In the genomic region with DNA sequence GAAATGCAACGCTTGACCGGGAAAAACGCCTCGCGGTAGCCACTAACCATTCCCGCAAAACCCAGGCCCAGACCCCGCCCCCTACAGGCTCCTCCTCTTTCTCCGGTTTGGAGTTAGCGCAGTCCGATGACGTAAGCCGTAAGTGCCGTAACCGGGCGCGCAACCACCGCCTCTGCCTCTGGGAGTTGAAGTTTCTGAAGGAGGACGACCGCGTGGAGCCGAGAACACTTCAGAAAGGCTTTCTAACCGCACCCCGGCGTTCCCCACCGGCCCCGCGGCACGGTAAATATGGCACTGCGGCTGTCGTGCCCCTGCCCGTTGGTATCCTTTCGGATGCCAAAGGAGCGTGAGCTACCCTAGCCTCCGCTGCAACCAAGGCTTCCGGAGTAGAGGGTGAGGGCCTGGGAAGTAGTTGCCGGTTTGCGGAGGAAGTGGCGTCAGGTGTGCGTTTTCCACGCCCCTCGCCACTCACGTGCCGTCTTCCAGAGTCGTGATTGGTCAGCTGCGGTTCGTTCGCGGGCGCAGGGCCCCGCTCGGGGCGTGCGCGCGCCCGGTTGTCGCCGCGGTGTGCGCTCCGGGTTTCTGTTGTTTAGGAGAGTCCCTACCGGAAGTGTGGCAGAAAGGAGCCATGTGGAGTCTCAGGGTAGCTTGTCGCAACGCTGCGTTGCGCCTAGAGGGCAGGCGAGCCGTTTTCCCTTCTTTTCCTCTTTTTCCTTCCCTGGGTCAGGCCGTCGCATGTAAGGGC, we compare ENCODE assay signal across 8 mouse cellular contexts. TPM values are rescaled to one million over a fixed set of nuclear protein-coding genes. Genes with fewer than 3 reads are reported as not detected.
DNase-seq lines count a peak whose midpoint lies in the region; ATAC-seq and TF ChIP-seq lines count a peak whose summit lies in the region.

A gene (plus strand): TSS at position 134 of the 745 bp plus-strand sequence.

- peak; percentile 29; the same call in 1 of the 2 replicates for TF ChIP-seq CTCF in bone marrow, adult 2 months (IDR thresholded peaks at IDR 0.05; ENCODE audit: control insufficient read depth, insufficient read depth, low read length)
- peak; percentile 66 for TF ChIP-seq CTCF in midbrain, postnatal 0 days (IDR thresholded peaks at IDR 0.05)

- peak; percentile 77 for TF ChIP-seq POLR2A in bone marrow, adult 2 months (IDR thresholded peaks at IDR 0.05; ENCODE audit: borderline replicate concordance, control insufficient read depth, low read depth, low read length)
- TF ChIP-seq POLR2A in limb, embryonic 14.5 days (IDR thresholded peaks at IDR 0.05; ENCODE audit: borderline replicate concordance, extremely low read depth, insufficient read depth, insufficient read length) = peak; percentile 67; the same call in 1 of the 2 replicates

- peak within 1 kb of the TSS; percentile 90 for H3K4me3 ChIP-seq in bone marrow, adult 2 months (replicated peaks; ENCODE audit: control insufficient read depth, low read depth, low read length)
- H3K4me3 ChIP-seq in embryonic facial prominence, embryonic 15.5 days (replicated peaks) = peak within 1 kb of the TSS; percentile 76
- H3K4me3 ChIP-seq in limb, embryonic 14.5 days (replicated peaks; ENCODE audit: low read length) = peak within 1 kb of the TSS; percentile 58
- peak within 1 kb of the TSS; percentile 57 for H3K4me3 ChIP-seq in midbrain, postnatal 0 days (ENCODE audit: low read depth, low read length)

- no peaks in the 10 kb centered on the region for H3K9me3 ChIP-seq in embryonic facial prominence, embryonic 15.5 days (replicated peaks)
- H3K9me3 ChIP-seq in limb, embryonic 14.5 days (ENCODE audit: control insufficient read depth, low read length) = no peaks in the 10 kb centered on the region
- H3K9me3 ChIP-seq in midbrain, postnatal 0 days (ENCODE audit: low read length) = no peaks in the 10 kb centered on the region

- ATAC-seq in embryonic facial prominence, embryonic 15.5 days (ENCODE audit: insufficient number of reproducible peaks, low FRiP score, low TSS enrichment, low read depth) = peak; percentile 98
- peak; percentile 98 for ATAC-seq in limb, embryonic 14.5 days (ENCODE audit: low FRiP score, low read depth)
- peak; percentile 98 for ATAC-seq in midbrain, postnatal 0 days (ENCODE audit: low FRiP score)

- H3K36me3 ChIP-seq in embryonic facial prominence, embryonic 15.5 days = no peaks in the 10 kb centered on the region
- no peaks in the 10 kb centered on the region for H3K36me3 ChIP-seq in limb, embryonic 14.5 days (ENCODE audit: control insufficient read depth, insufficient read depth, low read length)
- no peaks in the 10 kb centered on the region for H3K36me3 ChIP-seq in midbrain, postnatal 0 days (ENCODE audit: insufficient read depth, low read length)

- peak within 1 kb of the TSS; percentile 63 for H3K4me2 ChIP-seq in embryonic facial prominence, embryonic 15.5 days (replicated peaks)
- peak within 1 kb of the TSS; percentile 82 for H3K4me2 ChIP-seq in limb, embryonic 14.5 days (replicated peaks; ENCODE audit: low read depth, low read length, severe bottlenecking)
- peak within 1 kb of the TSS; percentile 60 for H3K4me2 ChIP-seq in midbrain, postnatal 0 days (ENCODE audit: low read depth, low read length, poor library complexity, severe bottlenecking)

- H3K4me1 ChIP-seq in bone marrow, adult 2 months (ENCODE audit: control insufficient read depth, insufficient read depth, low read length) = no peaks in the 10 kb centered on the region
- H3K4me1 ChIP-seq in embryonic facial prominence, embryonic 15.5 days = 0 out of 2 replicates have a peak, but pooled peaks cover 2% of the 10 kb centered on the region
- peaks cover 4% of the 10 kb centered on the region for H3K4me1 ChIP-seq in limb, embryonic 14.5 days (ENCODE audit: control insufficient read depth, insufficient read depth, low read length)
- no peaks in the 10 kb centered on the region for H3K4me1 ChIP-seq in midbrain, postnatal 0 days (ENCODE audit: insufficient read depth, low read length)

- no peaks in the 10 kb centered on the region for H3K27me3 ChIP-seq in embryonic facial prominence, embryonic 15.5 days
- no peaks in the 10 kb centered on the region for H3K27me3 ChIP-seq in limb, embryonic 14.5 days (ENCODE audit: control insufficient read depth, insufficient read depth, low read length)
- no peaks in the 10 kb centered on the region for H3K27me3 ChIP-seq in midbrain, postnatal 0 days (ENCODE audit: insufficient read depth, low read length)

- under 1% methylated on average over 70 of the region's 70 CpGs for WGBS in bone marrow, adult 2 months
- WGBS in embryonic facial prominence, embryonic 15.5 days = under 1% methylated on average over 70 of the region's 70 CpGs
- WGBS in limb, embryonic 14.5 days = under 1% methylated on average over 58 of the region's 70 CpGs
- under 1% methylated on average over 70 of the region's 70 CpGs for WGBS in midbrain, postnatal 0 days

- DNase-seq in 416B (ENCODE audit: low read depth) = peak; percentile 99
- peak; percentile 98 for DNase-seq in heart, adult 8-10 months (ENCODE audit: low spot score)
- DNase-seq in kidney, adult 9 months = peak; percentile 99
- DNase-seq in limb, embryonic 14.5 days (ENCODE audit: low spot score) = peak; percentile 97
- peak; percentile 98 for DNase-seq in midbrain, postnatal 0 days (ENCODE audit: low spot score)
- DNase-seq in spleen, postnatal 14 days (ENCODE audit: low spot score in 2 of 2) = peak; percentile 93 to 96

- peak within 1 kb of the TSS; percentile 72 for H3K9ac ChIP-seq in embryonic facial prominence, embryonic 15.5 days
- peak within 1 kb of the TSS; percentile 81 for H3K9ac ChIP-seq in limb, embryonic 14.5 days (ENCODE audit: low read depth, low read length, severe bottlenecking)
- peak within 1 kb of the TSS; percentile 74 for H3K9ac ChIP-seq in midbrain, postnatal 0 days (replicated peaks; ENCODE audit: low read length, poor library complexity, severe bottlenecking)

- H3K27ac ChIP-seq in bone marrow, adult 2 months (ENCODE audit: control insufficient read depth, insufficient read depth, low read depth, low read length, poor library complexity) = peak within 1 kb of the TSS; percentile 96
- peak within 1 kb of the TSS; percentile 100 for H3K27ac ChIP-seq in embryonic facial prominence, embryonic 15.5 days (replicated peaks)
- peak within 1 kb of the TSS; percentile 98 for H3K27ac ChIP-seq in limb, embryonic 14.5 days (replicated peaks; ENCODE audit: low read depth, low read length)
- H3K27ac ChIP-seq in midbrain, postnatal 0 days (ENCODE audit: low read depth, low read length) = peak within 1 kb of the TSS; percentile 94

RNA-seq across cellular contexts. Expression of the gene that starts here (rescaled TPM):
- polyA plus RNA-seq in bone marrow, adult 2 months (2011; ENCODE audit: insufficient read depth, insufficient read length, low replicate concordance, missing spikeins) = 2.0 and 4.3 TPM in 2 replicates
- polyA plus RNA-seq in embryonic facial prominence, embryonic 15.5 days (2015; fragmentation: Nextera tagmentation; extraction: Ambion mirVana) = 7.7 and 10.8 TPM in 2 replicates
- total RNA-seq in heart, adult 8-10 months (2022) = 1 to 10 TPM; 1.1 to 1.9 (median 1.6) TPM
- polyA plus RNA-seq in limb, embryonic 14.5 days (2012; rRNA removed) = 6.4 and 9.7 TPM in 2 replicates
- 11.3 and 12.8 TPM in 2 replicates for polyA plus RNA-seq in limb, embryonic 14.5 days (2014; fragmentation: Nextera tagmentation; extraction: Ambion mirVana)
- total RNA-seq in midbrain, postnatal 0 days (2014; rRNA removed) = 2.5 and 5.3 TPM in 2 replicates
- polyA plus RNA-seq in midbrain, postnatal 0 days (2015; fragmentation: Nextera tagmentation; extraction: Ambion mirVana) = 8.4 and 9.5 TPM in 2 replicates

Comparison
In these comparisons a context has a peak if more than half of its experiments do, and no peak if none do; other contexts are left out.
1. Peak in every context shown above with its lines: DNase-seq, ATAC-seq, H3K4me3 ChIP-seq and H3K27ac ChIP-seq.